Mouse (Mus musculus) neural tube, embryonic 15.5 days (tissue): ENCODE results near the gene Kcnj10. TPM values are rescaled to one million over a fixed set of nuclear protein-coding genes. Genes with fewer than 3 reads are reported as not detected.

Experiments used
- ATAC-seq: fragments of 200-750 bp; cut with Nextera tagmentation; 2 replicates; pipeline ENCODE4 v1.8.0; 2017; ENCODE audit warnings: mild to moderate bottlenecking, moderate TSS enrichment, moderate library complexity; ENCODE audit not compliant: low FRiP score
- H3K27ac ChIP-seq: fragments of 300-500 bp; sonication (generic); replicated peaks from 2 replicates; pipeline ENCODE4 v1.5.1; 2015; ENCODE audit warnings: mild to moderate bottlenecking, inconsistent platforms
- H3K27me3 ChIP-seq: fragments of 300-500 bp; sonication (generic); replicated peaks from 2 replicates; pipeline ENCODE4 v1.6.1; 2015; ENCODE audit warnings: inconsistent platforms
- H3K36me3 ChIP-seq: fragments of 300-500 bp; sonication (generic); 2 replicates; pipeline ENCODE4 v1.6.1; 2015; ENCODE audit warnings: inconsistent platforms
- H3K4me1 ChIP-seq: fragments of 300-500 bp; sonication (generic); 2 replicates; pipeline ENCODE4 v1.6.1; 2015; ENCODE audit warnings: inconsistent platforms
- H3K4me2 ChIP-seq: fragments of 300-500 bp; sonication (generic); 2 replicates; pipeline ENCODE4 v1.6.1; 2015; ENCODE audit warnings: inconsistent platforms, mild to moderate bottlenecking, moderate library complexity
- H3K4me3 ChIP-seq: fragments of 300-500 bp; sonication (generic); replicated peaks from 2 replicates; pipeline ENCODE4 v1.5.1; 2015; ENCODE audit warnings: mild to moderate bottlenecking, inconsistent platforms
- H3K9ac ChIP-seq: fragments of 300-500 bp; sonication (generic); replicated peaks from 2 replicates; pipeline ENCODE4 v1.6.1; 2015; ENCODE audit warnings: mild to moderate bottlenecking, inconsistent platforms
- H3K9me3 ChIP-seq: fragments of 300-500 bp; sonication (generic); replicated peaks from 2 replicates; pipeline ENCODE4 v1.6.1; 2016; ENCODE audit warnings: inconsistent platforms
- WGBS: fragments of 180-500 bp; shearing (Covaris S2); methylation state at CpG from one replicate; pipeline ENCODE4 v1.1.7; 2015; ENCODE audit warnings: mixed read lengths; 5-methylcytosine and 5-hydroxymethylcytosine counted together
- polyA plus RNA-seq: library from polyadenylated mRNA; unstranded; fragments of >200 nt; fragmentation: Nextera tagmentation; extraction: Ambion mirVana; gene quantifications from 2 replicates; pipeline ENCODE4 v1.2.1, GENCODE M21; 2015

Gene Kcnj10
- polyA plus RNA-seq, 1 experiment from 2014 or later: 2.5 TPM

- Histone ChIP-seq H3K4me3 (no peak overlapping the region), H3K4me1 (no peaks in the 10 kb centered on the region), H3K27me3 (no peaks in the 10 kb centered on the region), H3K9ac (no peak overlapping the region), H3K36me3 (no peaks in the 10 kb centered on the region), H3K4me2 (no peak overlapping the region), H3K9me3 (no peaks in the 10 kb centered on the region), H3K27ac (no peak overlapping the region)
- no peak for ATAC-seq
- WGBS: 88% methylated on average over 7 of the region's 7 CpGs
Measured at GRCm38 (mm10) chr1:172415061-172415460, 74.1 kb downstream of the Kcnj10 start.

GRCm38 (mm10) chr1:172418173-172418572 lies 77.2 kb downstream of the Kcnj10 start:
- Histone ChIP-seq H3K27me3 (no peaks in the 10 kb centered on the region), H3K9me3 (no peaks in the 10 kb centered on the region), H3K27ac (no peak overlapping the region), H3K4me1 (no peaks in the 10 kb centered on the region), H3K4me2 (no peak overlapping the region), H3K4me3 (no peak overlapping the region), H3K9ac (no peak overlapping the region), H3K36me3 (no peaks in the 10 kb centered on the region)
- ATAC-seq: no peak; the same call in 1 of the 2 replicates
- WGBS: 15% methylated on average over 6 of the region's 6 CpGs

- no peaks in the 10 kb centered on the region for H3K27me3 ChIP-seq
- H3K36me3 ChIP-seq: no peaks in the 10 kb centered on the region
- H3K4me2 ChIP-seq: no peak overlapping the region
- ATAC-seq: no peak
- H3K9ac ChIP-seq: no peak overlapping the region
- H3K9me3 ChIP-seq: no peaks in the 10 kb centered on the region
- H3K4me3 ChIP-seq: no peak overlapping the region
- WGBS: 68% methylated on average over 3 of the region's 3 CpGs
- no peak overlapping the region for H3K27ac ChIP-seq
- H3K4me1 ChIP-seq: no peaks in the 10 kb centered on the region
Measured at GRCm38 (mm10) chr1:172418642-172419041, 77.6 kb downstream of the Kcnj10 start.

GRCm38 (mm10) chr1:172420181-172420580 lies 79.2 kb downstream of the Kcnj10 start:
- ATAC-seq: no peak
- no peaks in the 10 kb centered on the region for H3K4me1 ChIP-seq
- H3K9ac ChIP-seq: no peak overlapping the region
- WGBS: 90% methylated on average over 6 of the region's 6 CpGs
- no peaks in the 10 kb centered on the region for H3K9me3 ChIP-seq
- H3K4me2 ChIP-seq: no peak overlapping the region
- no peaks in the 10 kb centered on the region for H3K36me3 ChIP-seq
- H3K27me3 ChIP-seq: no peaks in the 10 kb centered on the region
- H3K27ac ChIP-seq: no peak overlapping the region
- no peak overlapping the region for H3K4me3 ChIP-seq

GRCm38 (mm10) chr1:172423393-172423792 lies 82.4 kb downstream of the Kcnj10 start:
- Histone ChIP-seq H3K27me3 (no peaks in the 10 kb centered on the region), H3K9ac (no peak overlapping the region), H3K4me2 (no peak overlapping the region), H3K27ac (no peak overlapping the region), H3K9me3 (no peaks in the 10 kb centered on the region), H3K36me3 (no peaks in the 10 kb centered on the region), H3K4me1 (no peaks in the 10 kb centered on the region), H3K4me3 (no peak overlapping the region)
- 50% methylated on average over 1 of the region's 1 CpGs for WGBS
- ATAC-seq: no peak

Other genes with a start within 250 kb of the Kcnj10 start
- 154 and 162 TPM in 2 replicates for gene Pex19, start 214.5 kb upstream of the Kcnj10 start, polyA plus RNA-seq
- gene Dcaf8, start 193.1 kb upstream of the Kcnj10 start, polyA plus RNA-seq: 84.5 and 93.4 TPM in 2 replicates
- gene Pea15a, start 134.4 kb upstream of the Kcnj10 start, polyA plus RNA-seq: 378 and 415 TPM in 2 replicates
- 3.8 and 4.0 TPM in 2 replicates for gene Casq1, start 121.3 kb upstream of the Kcnj10 start, polyA plus RNA-seq
- 0.05 TPM in 1 of 2 replicates, not detected in the other for gene Atp1a4, start 82.8 kb upstream of the Kcnj10 start, polyA plus RNA-seq
- gene Igsf8, start 79.6 kb upstream of the Kcnj10 start, polyA plus RNA-seq: 70.9 and 71.3 TPM in 2 replicates
- gene Atp1a2, start 43.1 kb upstream of the Kcnj10 start, polyA plus RNA-seq: 57.9 and 63.1 TPM in 2 replicates
- 2.5 and 3.2 TPM in 2 replicates for gene Kcnj9, start 11.9 kb upstream of the Kcnj10 start, polyA plus RNA-seq
- 3.7 and 3.8 TPM in 2 replicates for gene Pigm, start 35.3 kb downstream of the Kcnj10 start, polyA plus RNA-seq
- gene Slamf9, start 134.1 kb downstream of the Kcnj10 start, polyA plus RNA-seq: 0.36 and 0.38 TPM in 2 replicates
- 38.9 TPM in 2 replicates for gene Igsf9, start 140.6 kb downstream of the Kcnj10 start, polyA plus RNA-seq
- gene Tagln2, start 158.8 kb downstream of the Kcnj10 start, polyA plus RNA-seq: 140 and 198 TPM in 2 replicates
- 3.8 and 4.3 TPM in 2 replicates for gene Cfap45, start 179.6 kb downstream of the Kcnj10 start, polyA plus RNA-seq
- 1.4 and 1.9 TPM in 2 replicates for gene Vsig8, start 214.7 kb downstream of the Kcnj10 start, polyA plus RNA-seq
- gene Slamf8, start 249.4 kb downstream of the Kcnj10 start, polyA plus RNA-seq: 0.33 TPM in 1 of 2 replicates, not detected in the other